Mouse (Mus musculus) heart, embryonic 16.5 days (tissue): ENCODE data around the gene Atp6v0a1. TPM values are rescaled to one million over a fixed set of nuclear protein-coding genes. Genes with fewer than 3 reads are reported as not detected.

Source experiments
- ATAC-seq: fragments of 200-750 bp; cut with Nextera tagmentation; replicated peaks from 2 replicates; pipeline ENCODE4 v1.8.0; 2017; ENCODE audit warnings: moderate number of reproducible peaks; ENCODE audit not compliant: insufficient read depth, low FRiP score; ENCODE audit errors: extremely low read depth
- H3K27ac ChIP-seq: fragments of 300-500 bp; sonication (generic); 2 replicates; pipeline ENCODE4 v1.5.1; 2014; ENCODE audit warnings: mild to moderate bottlenecking, low read length, control low read depth, moderate library complexity
- H3K27me3 ChIP-seq: fragments of 300-500 bp; sonication (generic); 2 replicates; pipeline ENCODE4 v1.6.1; 2014; ENCODE audit warnings: low read length, mixed read lengths; ENCODE audit not compliant: control insufficient read depth, insufficient read depth
- H3K36me3 ChIP-seq: fragments of 300-500 bp; sonication (generic); 2 replicates; pipeline ENCODE4 v1.6.1; 2014; ENCODE audit not compliant: control insufficient read depth, insufficient read depth
- H3K4me1 ChIP-seq: fragments of 300-500 bp; sonication (generic); 2 replicates; pipeline ENCODE4 v1.6.1; 2014; ENCODE audit warnings: low read length, mixed read lengths; ENCODE audit not compliant: control insufficient read depth, insufficient read depth
- H3K4me2 ChIP-seq: fragments of 300-500 bp; sonication (generic); 2 replicates; pipeline ENCODE4 v1.6.1; 2014; ENCODE audit warnings: low read depth, mild to moderate bottlenecking, control low read depth, low read length
- H3K4me3 ChIP-seq: fragments of 300-500 bp; sonication (generic); 2 replicates; pipeline ENCODE4 v1.5.1; 2014; ENCODE audit warnings: mild to moderate bottlenecking, control low read depth, low read length
- H3K9ac ChIP-seq: fragments of 300-500 bp; sonication (generic); 2 replicates; pipeline ENCODE4 v1.6.1; 2014; ENCODE audit warnings: low read length, control low read depth
- H3K9me3 ChIP-seq: fragments of 300-500 bp; sonication (generic); replicated peaks from 2 replicates; pipeline ENCODE4 v1.6.1; 2016; ENCODE audit warnings: low read length; ENCODE audit not compliant: control insufficient read depth
- WGBS: fragments of 180-500 bp; shearing (Covaris S2); extraction: QIAGEN DNeasy Blood & Tissue Kit; methylation state at CpG from one replicate; pipeline ENCODE4 v1.1.7; 2014; 5-methylcytosine and 5-hydroxymethylcytosine counted together
- polyA plus RNA-seq: library from polyadenylated mRNA; unstranded; fragments of >200 nt; fragmentation: Nextera tagmentation; extraction: Ambion mirVana; gene quantifications from 2 replicates; pipeline ENCODE4 v1.2.1, GENCODE M21; 2015

Atp6v0a1 gene
- polyA plus RNA-seq, 1 experiment from 2014 or later, result 50.7 TPM

DNA sequence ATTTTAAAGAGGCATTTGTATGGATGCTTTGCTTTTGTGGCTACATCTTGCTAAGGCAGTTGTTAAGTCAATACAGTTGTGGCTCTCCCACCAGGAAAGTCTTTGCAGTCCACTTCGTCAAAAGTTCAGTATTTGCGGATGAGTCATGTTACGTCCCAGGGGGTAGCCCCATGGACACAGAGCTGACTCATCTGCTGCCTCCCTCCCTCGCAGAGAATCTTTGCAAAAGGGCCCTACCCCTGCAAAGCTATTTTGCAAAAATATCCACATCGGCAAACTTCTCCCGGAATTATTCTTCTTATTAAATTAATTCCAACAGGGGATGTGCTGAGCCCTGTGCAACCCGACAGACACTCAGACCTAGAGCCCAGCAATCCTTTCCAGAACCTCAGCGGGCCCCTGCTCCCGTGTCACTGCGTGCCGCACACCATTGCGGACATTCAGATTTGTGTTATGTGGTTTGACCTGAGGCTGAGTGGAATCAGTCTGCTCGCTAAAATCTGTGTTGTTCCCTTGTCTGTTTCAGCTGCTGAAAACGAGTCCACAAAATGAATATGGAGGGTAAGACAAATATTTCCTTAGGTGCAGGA, 34.8 kb upstream of the Atp6v0a1 start:
- Histone ChIP-seq H3K27me3 (no peaks in the 10 kb centered on the region), H3K4me3 (no peak overlapping the region), H3K4me2 (no peak overlapping the region), H3K27ac (no peak overlapping the region), H3K9me3 (no peaks in the 10 kb centered on the region), H3K4me1 (peaks cover 12% of the 10 kb centered on the region), H3K36me3 (no peaks in the 10 kb centered on the region), H3K9ac (no peak overlapping the region)
- ATAC-seq, result no peak
- 64% methylated on average over 14 of the region's 14 CpGs for WGBS

DNA sequence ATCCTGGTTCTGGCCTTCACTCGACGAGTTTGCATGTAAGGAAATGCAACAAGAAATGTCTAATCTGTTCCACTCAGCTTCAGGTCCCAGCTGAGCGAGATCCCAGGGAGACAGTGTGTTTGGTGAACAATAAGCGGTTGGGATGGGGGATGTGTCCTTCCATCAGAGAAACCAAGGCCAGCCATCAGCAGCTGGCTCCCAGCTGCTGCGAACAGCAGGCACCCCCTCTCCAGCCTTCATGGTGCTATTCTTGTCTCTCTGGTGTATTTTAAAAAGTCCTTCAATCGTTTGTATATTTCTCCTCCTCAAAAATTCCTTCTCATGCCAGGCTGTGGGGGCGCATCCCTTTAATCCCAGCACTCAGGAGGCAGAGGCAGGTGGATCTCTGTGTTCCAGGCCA, 34.0 kb upstream of the Atp6v0a1 start:
- Histone ChIP-seq H3K4me2 (no peak overlapping the region), H3K9me3 (no peaks in the 10 kb centered on the region), H3K9ac (no peak overlapping the region), H3K36me3 (no peaks in the 10 kb centered on the region), H3K27me3 (no peaks in the 10 kb centered on the region), H3K4me1 (peaks cover 16% of the 10 kb centered on the region), H3K27ac (no peak overlapping the region; the same call in 1 of the 2 replicates), H3K4me3 (no peak overlapping the region)
- WGBS, result 47% methylated on average over 7 of the region's 7 CpGs
- no peak for ATAC-seq

DNA sequence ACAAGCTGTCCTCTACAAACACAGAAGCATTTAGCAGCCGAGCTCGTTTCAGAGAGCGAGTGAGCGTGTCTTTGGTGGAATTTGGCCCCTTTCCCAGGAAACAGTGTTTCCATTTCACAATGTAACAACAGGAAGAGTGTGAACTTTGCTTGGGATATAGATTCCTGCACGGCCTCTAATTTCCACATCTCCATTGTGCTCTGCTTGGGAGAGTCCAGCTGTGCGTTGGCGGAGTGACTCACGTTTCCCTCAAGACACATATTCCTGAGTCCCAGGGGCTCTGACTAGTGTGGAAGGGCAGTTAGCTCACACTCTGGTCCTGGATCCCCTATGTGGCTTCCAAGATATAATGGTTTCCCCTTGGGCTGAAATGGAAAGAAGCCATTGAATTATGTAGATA, 29.4 kb upstream of the Atp6v0a1 start:
- peak; percentile 83 for ATAC-seq
- Histone ChIP-seq H3K27me3 (no peaks in the 10 kb centered on the region), H3K9me3 (no peaks in the 10 kb centered on the region), H3K4me2 (peak overlapping the region; percentile 6; the same call in 1 of the 2 replicates), H3K36me3 (no peaks in the 10 kb centered on the region), H3K4me1 (peaks cover 20% of the 10 kb centered on the region), H3K9ac (no peak overlapping the region; the same call in 1 of the 2 replicates), H3K4me3 (no peak overlapping the region), H3K27ac (peak overlapping the region; percentile 70)
- 25% methylated on average over 8 of the region's 8 CpGs for WGBS

DNA sequence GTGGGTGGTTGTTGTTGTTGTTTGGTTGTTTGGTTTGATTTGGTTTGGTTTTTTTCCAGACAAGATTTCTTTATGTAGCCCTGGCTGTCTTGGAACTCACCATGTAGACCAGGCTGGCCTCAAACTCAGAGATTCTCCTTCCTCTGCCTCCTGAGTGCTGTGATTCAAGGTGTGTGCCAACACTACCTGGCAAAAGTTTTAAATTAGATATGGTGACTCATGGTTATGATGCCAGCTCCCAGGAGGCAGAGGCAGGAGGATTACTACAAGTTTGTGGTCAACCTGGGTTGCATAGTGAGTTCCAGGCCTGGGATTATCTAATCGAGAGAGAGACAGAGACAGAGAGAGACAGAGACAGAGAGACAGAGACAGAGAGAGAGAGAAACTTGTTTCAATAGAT, 28.8 kb upstream of the Atp6v0a1 start:
- H3K4me1 ChIP-seq, result peaks cover 18% of the 10 kb centered on the region
- no peak for ATAC-seq

DNA sequence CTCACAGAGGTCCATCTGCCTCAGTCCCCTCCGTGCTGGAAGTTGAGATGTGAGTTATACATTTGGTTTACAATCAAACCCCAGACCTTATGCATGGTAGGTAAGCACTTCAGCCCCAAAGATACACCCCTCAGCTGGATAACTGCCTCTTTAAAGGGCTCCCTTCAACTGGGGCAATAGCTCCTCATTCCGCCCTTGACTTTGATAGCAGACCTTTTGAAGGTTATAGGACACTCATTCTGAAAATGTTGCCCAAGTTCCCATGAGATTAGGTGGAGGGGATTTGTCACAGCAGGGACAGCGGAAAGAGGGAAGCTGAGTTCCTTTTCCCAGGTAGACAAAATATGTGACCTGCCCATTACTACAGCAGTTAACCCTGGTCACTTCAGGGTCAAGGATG, 28.0 kb upstream of the Atp6v0a1 start:
- ATAC-seq, result no peak
- no peaks in the 10 kb centered on the region for H3K36me3 ChIP-seq
- H3K9ac ChIP-seq, result no peak overlapping the region
- H3K4me1 ChIP-seq, result peaks cover 18% of the 10 kb centered on the region
- H3K27me3 ChIP-seq, result no peaks in the 10 kb centered on the region
- 62% methylated on average over 3 of the region's 3 CpGs for WGBS
- H3K9me3 ChIP-seq, result no peaks in the 10 kb centered on the region
- no peak overlapping the region for H3K27ac ChIP-seq
- no peak overlapping the region for H3K4me2 ChIP-seq
- H3K4me3 ChIP-seq, result no peak overlapping the region

More for the DNA sequence above, 28.8 kb upstream of the Atp6v0a1 start:
- Histone ChIP-seq H3K27me3 (no peaks in the 10 kb centered on the region), H3K27ac (peak overlapping the region; percentile 70), H3K4me3 (no peak overlapping the region), H3K9ac (no peak overlapping the region), H3K36me3 (no peaks in the 10 kb centered on the region), H3K4me2 (no peak overlapping the region), H3K9me3 (no peaks in the 10 kb centered on the region)
- WGBS, result 75% methylated on average over 1 of the region's 1 CpGs

DNA sequence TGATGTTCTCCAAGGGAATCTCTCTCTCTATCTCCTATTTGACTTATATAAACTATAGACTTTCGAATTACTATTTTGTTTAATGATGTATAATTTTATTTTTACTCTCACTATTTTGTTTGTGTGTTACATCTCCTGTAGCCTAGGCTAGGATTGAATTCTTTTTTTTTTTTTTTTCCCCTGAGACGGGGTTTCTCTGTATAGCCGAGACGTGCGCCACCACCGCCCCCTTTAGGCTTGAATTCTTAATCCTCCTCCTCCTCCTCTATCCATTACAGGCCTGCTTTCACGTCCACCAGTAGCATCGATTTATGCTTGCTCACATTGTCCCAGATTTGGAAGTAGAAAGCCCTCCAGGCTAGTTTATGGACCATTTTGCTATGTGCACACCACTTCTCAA, 27.2 kb upstream of the Atp6v0a1 start:
- Histone ChIP-seq H3K4me1 (peaks cover 18% of the 10 kb centered on the region), H3K27ac (no peak overlapping the region), H3K4me3 (no peak overlapping the region), H3K27me3 (no peaks in the 10 kb centered on the region), H3K36me3 (no peaks in the 10 kb centered on the region), H3K4me2 (no peak overlapping the region), H3K9me3 (no peaks in the 10 kb centered on the region), H3K9ac (no peak overlapping the region)
- WGBS, result 44% methylated on average over 8 of the region's 8 CpGs
- ATAC-seq, result no peak

DNA sequence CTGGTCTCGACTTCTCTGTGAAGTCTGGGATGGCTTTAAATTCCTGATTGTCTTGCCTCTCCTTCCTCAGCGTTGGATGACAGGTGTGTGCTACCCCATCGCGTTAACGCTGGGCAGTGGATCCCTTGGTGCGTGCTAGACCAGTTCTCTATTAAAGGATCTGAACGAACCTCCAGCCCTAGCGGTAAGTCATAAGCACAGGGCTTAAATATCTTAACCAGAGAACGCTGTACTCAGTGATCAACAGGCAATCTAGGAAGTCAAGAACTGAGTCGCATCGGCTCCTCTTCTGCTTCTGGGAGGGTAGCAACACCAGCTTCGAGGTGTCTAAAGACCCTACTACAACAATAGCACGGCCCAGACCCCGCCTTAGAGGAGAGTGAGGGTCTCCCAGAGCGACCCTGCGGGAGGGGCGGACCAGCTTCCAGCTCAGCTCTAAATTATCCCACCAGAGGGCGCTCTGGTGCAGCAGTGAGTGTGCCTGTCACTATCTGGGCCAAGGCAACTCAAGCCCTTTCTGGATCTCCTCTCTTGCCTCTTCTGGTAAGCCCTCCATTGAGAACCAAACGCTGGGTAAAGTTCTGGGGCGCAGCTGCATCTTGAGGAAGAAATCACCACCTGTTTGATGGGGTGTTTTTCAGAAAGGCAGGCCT, 26.0 kb upstream of the Atp6v0a1 start:
- Histone ChIP-seq H3K36me3 (no peaks in the 10 kb centered on the region), H3K27ac (peak overlapping the region; percentile 65), H3K27me3 (no peaks in the 10 kb centered on the region), H3K9me3 (no peaks in the 10 kb centered on the region), H3K4me1 (peaks cover 18% of the 10 kb centered on the region), H3K4me2 (peak overlapping the region; percentile 70), H3K9ac (peak overlapping the region; percentile 76), H3K4me3 (peak overlapping the region; percentile 55)
- ATAC-seq, result peak; percentile 63; the same call in 1 of the 2 replicates
- WGBS, result 2% methylated on average over 20 of the region's 20 CpGs

DNA sequence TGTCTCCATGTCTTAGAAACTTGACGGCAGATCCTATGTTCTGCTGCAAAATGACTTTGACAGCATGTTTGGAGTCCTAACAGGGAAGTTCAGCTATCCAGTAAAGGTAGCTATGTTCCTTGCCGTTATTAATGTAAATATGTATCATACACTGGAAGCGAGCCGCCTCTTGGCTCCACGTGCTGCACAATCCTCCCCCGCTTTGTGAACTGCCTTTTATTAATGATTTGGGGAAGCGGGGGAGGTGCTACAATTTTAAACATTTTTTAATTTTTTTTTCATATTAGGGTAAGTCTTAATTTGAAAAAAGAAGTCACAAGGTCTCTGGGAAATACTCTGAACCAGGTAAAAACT, 25.5 kb upstream of the Atp6v0a1 start:
- H3K9ac ChIP-seq, result peak overlapping the region; percentile 14

DNA sequence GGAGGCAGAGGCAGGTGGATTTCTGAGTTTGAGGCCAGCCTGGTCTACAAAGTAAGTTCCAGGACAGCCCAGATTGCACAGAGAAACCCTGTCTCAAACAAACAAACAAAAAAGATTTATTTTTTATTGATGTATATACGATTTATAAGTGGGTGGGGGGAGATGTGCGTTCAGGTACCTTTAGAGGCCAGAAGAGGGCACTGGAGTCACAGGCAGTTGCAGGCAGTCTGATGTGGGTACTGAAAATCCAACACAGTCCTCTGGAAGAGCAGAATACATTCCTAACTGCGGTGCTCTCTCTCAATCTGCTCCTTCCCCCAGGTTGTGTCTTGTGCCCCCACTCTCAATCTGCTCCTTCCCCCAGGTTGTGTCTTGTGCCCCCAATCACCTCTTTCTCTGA, 23.6 kb upstream of the Atp6v0a1 start:
- H3K4me1 ChIP-seq, result peaks cover 11% of the 10 kb centered on the region
- ATAC-seq, result no peak
- no peak overlapping the region for H3K4me3 ChIP-seq
- 66% methylated on average over 3 of the region's 3 CpGs for WGBS
- no peak overlapping the region for H3K9ac ChIP-seq
- no peak overlapping the region for H3K27ac ChIP-seq
- H3K36me3 ChIP-seq, result no peaks in the 10 kb centered on the region
- no peaks in the 10 kb centered on the region for H3K9me3 ChIP-seq
- no peak overlapping the region for H3K4me2 ChIP-seq
- no peaks in the 10 kb centered on the region for H3K27me3 ChIP-seq

More for the DNA sequence above, 25.5 kb upstream of the Atp6v0a1 start:
- WGBS, result 64% methylated on average over 7 of the region's 7 CpGs
- Histone ChIP-seq H3K9me3 (no peaks in the 10 kb centered on the region), H3K27ac (no peak overlapping the region), H3K4me2 (no peak overlapping the region; the same call in 1 of the 2 replicates), H3K36me3 (no peaks in the 10 kb centered on the region), H3K27me3 (no peaks in the 10 kb centered on the region), H3K4me3 (no peak overlapping the region), H3K4me1 (peaks cover 18% of the 10 kb centered on the region)
- ATAC-seq, result no peak
